In the genomic region with DNA sequence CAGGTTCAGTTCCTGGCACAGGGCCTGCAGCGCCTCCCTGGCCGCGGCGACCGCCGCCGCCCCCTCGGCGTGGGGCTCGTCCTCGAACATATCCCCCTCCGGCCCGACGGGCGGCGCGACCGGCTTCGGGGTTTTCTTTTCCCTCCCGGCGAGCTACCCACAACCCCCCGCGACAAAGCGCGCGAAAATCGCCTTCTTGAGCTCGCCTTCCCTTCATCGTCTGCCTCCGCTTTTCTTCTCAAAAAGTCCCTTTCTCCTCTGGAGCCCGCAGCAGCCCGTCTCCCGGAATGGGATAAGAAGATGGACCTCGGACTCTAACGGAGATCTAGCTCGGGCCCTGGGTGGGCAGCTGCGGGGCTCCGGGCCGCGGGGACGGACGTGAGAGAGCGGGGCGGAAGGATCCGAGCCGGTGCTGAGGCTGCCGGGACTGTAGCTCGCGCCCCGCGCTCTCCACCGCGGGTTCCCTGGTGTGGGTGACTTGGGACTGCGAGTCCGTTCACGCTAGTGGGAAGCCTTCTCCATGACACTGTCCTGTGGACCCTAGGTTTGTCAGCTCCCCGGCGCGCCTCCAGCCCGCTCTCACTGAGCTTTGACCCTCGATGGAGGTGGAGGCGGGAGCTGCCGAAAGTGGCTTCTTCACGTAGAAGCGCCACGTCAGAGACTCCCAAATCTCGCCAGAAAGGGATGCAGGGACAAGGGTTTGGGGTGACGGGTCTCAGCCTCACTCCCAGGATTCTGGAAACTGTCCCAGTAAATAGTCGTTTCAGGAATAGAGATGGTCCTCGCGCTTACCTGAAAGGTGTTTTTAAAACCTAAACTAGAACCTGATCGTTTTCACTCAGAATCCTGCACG, we compare ENCODE assay signal across 1 mouse cellular context.
TF ChIP-seq lines count a peak whose summit lies in the region.

A gene (minus strand): TSS at position 169 of the 853 bp plus-strand sequence.

TF ChIP-seq in MEL, 35 proteins besides CTCF, POLR2A, EP300 and RAD21 (continued from another document):
- peak; percentile 93 for TF ChIP-seq POLR2AphosphoS2 (IDR thresholded peaks at IDR 0.05; ENCODE audit: low read length)
- TF ChIP-seq RCOR1 (IDR thresholded peaks at IDR 0.05; ENCODE audit: low read depth, low read length) = no peak
- TF ChIP-seq BHLHE40 (IDR thresholded peaks at IDR 0.05; ENCODE audit: borderline replicate concordance, low read depth, low read length) = no peak
- no peak for TF ChIP-seq ZKSCAN1 (IDR thresholded peaks at IDR 0.05; ENCODE audit: low read depth, low read length)
- no peak for TF ChIP-seq UBTF (IDR thresholded peaks at IDR 0.05; ENCODE audit: borderline replicate concordance, insufficient read depth, low read depth, low read length)
- no peak for TF ChIP-seq JUND (IDR thresholded peaks at IDR 0.05; ENCODE audit: low read depth, low read length)
- TF ChIP-seq GABPA (IDR thresholded peaks at IDR 0.05; ENCODE audit: low read depth, low read length) = no peak
- TF ChIP-seq MAX (IDR thresholded peaks at IDR 0.05; ENCODE audit: low read length) = peak; percentile 25
- no peak for TF ChIP-seq GATA1 (IDR thresholded peaks at IDR 0.05; ENCODE audit: low read depth, low read length)
- TF ChIP-seq ZC3H11A (IDR thresholded peaks at IDR 0.05; ENCODE audit: low read depth, low read length) = no peak
- no peak for TF ChIP-seq ETS1 (IDR thresholded peaks at IDR 0.05; ENCODE audit: low read depth, low read length)
- TF ChIP-seq ELF1 (IDR thresholded peaks at IDR 0.05; ENCODE audit: low read depth, low read length) = no peak
- TF ChIP-seq KAT2A (conservative IDR thresholded peaks at IDR 0.05; ENCODE audit: low read depth, low read length) = no peak; the same call in 1 of the 2 replicates
